13 mouse cellular contexts compared by ENCODE assay signal in the genomic region with DNA sequence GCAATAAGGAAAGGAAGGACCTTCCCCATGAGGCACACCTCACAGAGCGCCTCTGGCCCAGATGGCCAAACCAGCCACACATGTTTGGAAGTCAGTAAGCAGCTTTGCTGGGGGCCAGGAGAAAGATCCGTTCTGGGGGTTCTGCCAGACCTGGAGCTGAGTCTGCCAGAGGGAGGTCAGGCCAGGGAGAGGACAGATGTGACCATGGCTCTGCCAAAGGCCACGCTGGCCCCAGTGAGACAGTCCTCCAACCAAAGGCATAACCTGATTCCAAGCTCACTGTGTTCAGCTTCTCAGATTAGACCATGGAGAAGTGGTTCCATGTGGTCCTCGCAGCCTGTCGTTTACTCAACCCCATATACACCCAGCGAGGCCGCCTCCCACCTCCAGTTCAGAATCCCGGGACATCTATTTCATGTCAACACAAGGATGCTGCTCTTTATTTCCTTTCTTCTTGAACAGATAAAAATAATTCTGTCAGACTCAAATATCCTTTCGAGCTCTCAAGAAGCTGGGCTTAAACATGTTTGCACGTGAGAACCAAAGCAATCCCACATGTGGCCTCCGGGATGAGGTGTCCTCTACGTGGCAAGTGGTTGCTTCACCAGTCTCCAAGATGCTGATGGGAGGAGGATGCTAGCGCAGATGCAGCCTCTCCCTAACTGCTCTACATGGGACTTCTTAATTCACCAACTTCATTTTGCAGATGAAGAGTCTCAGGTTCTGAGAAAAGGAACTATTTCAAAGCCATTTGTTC.
DNase-seq lines count a peak whose midpoint lies in the region; ATAC-seq and TF ChIP-seq lines count a peak whose summit lies in the region.
"Had no signal": no experiment of that assay in that cellular context is flagged by ENCODE, and none has a peak within 500 bp of the region (broad histone marks: within the 10 kb centered on the region; RNA-seq: fewer than 3 reads in every experiment).

No protein-coding gene starts in this region.

- no peak for TF ChIP-seq EP300 in heart, postnatal 0 days (IDR thresholded peaks at IDR 0.05; ENCODE audit: low read depth)

- ATAC-seq in heart, postnatal 0 days (ENCODE audit: insufficient read depth, low read depth): no peak
- no peak for ATAC-seq in forebrain, embryonic 12.5 days (ENCODE audit: low FRiP score)
- ATAC-seq: activated CD4-positive, CD25-positive, alpha-beta regulatory T cell, adult 4 months had no signal

- H3K36me3 ChIP-seq in heart, postnatal 0 days (replicated peaks; ENCODE audit: control insufficient read depth, insufficient read depth, low read length): no peaks in the 10 kb centered on the region
- H3K36me3 ChIP-seq in forebrain, embryonic 12.5 days (replicated peaks): no peaks in the 10 kb centered on the region
- H3K36me3 ChIP-seq: hindbrain, embryonic 13.5 days had no signal

- TF ChIP-seq CTCF in embryonic fibroblast, embryonic 13.5 days (IDR thresholded peaks at IDR 0.05; ENCODE audit: borderline replicate concordance, insufficient read depth, low read length): no peak
- no peak for TF ChIP-seq CTCF in heart, postnatal 0 days (IDR thresholded peaks at IDR 0.05; ENCODE audit: low read depth)

- no peaks in the 10 kb centered on the region for H3K27me3 ChIP-seq in heart, postnatal 0 days (ENCODE audit: control insufficient read depth, insufficient read depth, low read length)
- no peaks in the 10 kb centered on the region for H3K27me3 ChIP-seq in forebrain, embryonic 12.5 days
- H3K27me3 ChIP-seq: hindbrain, embryonic 13.5 days had no signal

- peak overlapping the region; percentile 91 for H3K27ac ChIP-seq in embryonic fibroblast, embryonic 13.5 days (ENCODE audit: insufficient read depth, low read length)
- H3K27ac ChIP-seq in heart, postnatal 0 days (ENCODE audit: low read depth): no peak overlapping the region
- no peak overlapping the region for H3K27ac ChIP-seq in forebrain, embryonic 12.5 days
- H3K27ac ChIP-seq: hindbrain, embryonic 13.5 days had no signal

- H3K9ac ChIP-seq in heart, postnatal 0 days (replicated peaks; ENCODE audit: low read depth, low read length): no peak overlapping the region
- no peak overlapping the region for H3K9ac ChIP-seq in forebrain, embryonic 12.5 days
- H3K9ac ChIP-seq: hindbrain, embryonic 13.5 days had no signal

- H3K4me2 ChIP-seq in heart, postnatal 0 days (ENCODE audit: low read depth, low read length): no peak overlapping the region
- no peak overlapping the region for H3K4me2 ChIP-seq in forebrain, embryonic 12.5 days
- H3K4me2 ChIP-seq: hindbrain, embryonic 13.5 days had no signal

- 0 out of 2 replicates have a peak, but pooled peaks cover 3% of the 10 kb centered on the region for H3K9me3 ChIP-seq in heart, postnatal 0 days (replicated peaks; ENCODE audit: control insufficient read depth, low read length)
- H3K9me3 ChIP-seq in forebrain, embryonic 12.5 days: no peaks in the 10 kb centered on the region
- H3K9me3 ChIP-seq: hindbrain, embryonic 13.5 days had no signal

- no peak for TF ChIP-seq POLR2A in embryonic fibroblast, embryonic 13.5 days (IDR thresholded peaks at IDR 0.05; ENCODE audit: low read depth, low read length)

- DNase-seq in heart, adult 18-20 months: peak; percentile 80 to 91
- DNase-seq in heart, postnatal 4 days: no peak
- DNase-seq in adrenal gland, adult 8-10 months: peak; percentile 39
- peak; percentile 35 for DNase-seq in heart, postnatal 0 days (ENCODE audit: low spot score)
- no peak for DNase-seq in right cerebral cortex, postnatal 25 days
- no peak for DNase-seq in spleen, adult 12 weeks (ENCODE audit: low spot score)
- DNase-seq: cerebellum, postnatal 36 days; kidney, adult 2 months; lung, postnatal 4 days had no signal

- no peak overlapping the region for H3K4me3 ChIP-seq in embryonic fibroblast, embryonic 13.5 days (ENCODE audit: insufficient read depth, low read length)
- H3K4me3 ChIP-seq in heart, postnatal 0 days (ENCODE audit: low read depth, low read length): no peak overlapping the region
- H3K4me3 ChIP-seq in forebrain, embryonic 12.5 days (replicated peaks): no peak overlapping the region
- H3K4me3 ChIP-seq: hindbrain, embryonic 13.5 days had no signal

- 80% methylated on average over 13 of the region's 13 CpGs for WGBS in heart, postnatal 0 days
- 86% methylated on average over 13 of the region's 13 CpGs for WGBS in forebrain, embryonic 12.5 days

- H3K4me1 ChIP-seq in embryonic fibroblast, embryonic 13.5 days (ENCODE audit: control insufficient read depth, insufficient read depth, low read length): peaks cover 8% of the 10 kb centered on the region
- no peaks in the 10 kb centered on the region for H3K4me1 ChIP-seq in heart, postnatal 0 days (ENCODE audit: control insufficient read depth, insufficient read depth)
- no peaks in the 10 kb centered on the region; the same call in 1 of the 2 replicates for H3K4me1 ChIP-seq in forebrain, embryonic 12.5 days
- H3K4me1 ChIP-seq: hindbrain, embryonic 13.5 days had no signal

Comparison
In these comparisons a context has a peak if more than half of its experiments do, and no peak if none do; other contexts are left out.
1. DNase-seq: peak in heart, adult 18-20 months (2 of 2), adrenal gland, adult 8-10 months (single experiment) and heart, postnatal 0 days (single experiment); none in heart, postnatal 4 days (single experiment), right cerebral cortex, postnatal 25 days (single experiment) and spleen, adult 12 weeks (single experiment).